Mouse (Mus musculus) E14TG2a.4 (cell line): ENCODE data around the gene Zfp276.

Source experiments
- CTCF ChIP-seq: conservative IDR thresholded peaks from 2 replicates; pipeline ENCODE4 v1.5.1; 2014; ENCODE audit warnings: low read length
- NANOG ChIP-seq: IDR thresholded peaks from 2 replicates; pipeline ENCODE4 v1.6.1; 2014; ENCODE audit warnings: borderline replicate concordance, low read length, mixed read lengths
- POU5F1 ChIP-seq: IDR thresholded peaks from 2 replicates; pipeline ENCODE4 v1.6.1; 2014; ENCODE audit warnings: low read length, borderline replicate concordance

DNA sequence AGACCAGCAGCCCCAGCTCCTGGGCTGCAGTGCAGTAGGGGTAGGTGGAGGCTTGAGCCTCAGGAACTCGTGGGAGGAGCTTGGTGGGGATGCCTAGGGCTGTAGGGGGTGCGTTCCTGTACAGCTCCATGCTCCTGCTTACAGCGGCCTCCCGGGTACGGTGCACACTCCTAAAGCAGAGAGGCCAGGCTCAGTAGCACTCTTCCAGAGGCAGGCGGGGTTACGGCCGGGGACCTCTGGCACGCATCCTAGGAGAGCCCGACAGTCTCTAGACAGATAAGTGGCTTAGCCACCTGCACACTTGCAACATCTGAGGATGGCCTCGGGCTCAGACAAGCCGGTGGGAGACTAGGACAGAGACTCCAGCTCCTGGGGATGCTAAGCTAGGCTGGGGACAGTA is 8.5 kb upstream of the Zfp276 start:
- TF ChIP-seq CTCF (no peak), POU5F1 (no peak), NANOG (no peak)
